Mouse (Mus musculus): Measurements from ENCODE around the gene Fam219b. TPM values are rescaled to one million over a fixed set of nuclear protein-coding genes. Genes with fewer than 3 reads are reported as not detected.

Fam219b gene
- polyA plus RNA-seq, 1 experiment from 2014 or later, result 13.6 TPM

- no peaks in the 10 kb centered on the region for H3K27me3 ChIP-seq (ENCODE audit: insufficient read depth, low read length)
- H3K9ac ChIP-seq (ENCODE audit: low read depth, low read length), result no peak overlapping the region
- no peaks in the 10 kb centered on the region for H3K4me1 ChIP-seq (replicated peaks; ENCODE audit: insufficient read depth, low read length)
- peaks cover 51% of the 10 kb centered on the region for H3K36me3 ChIP-seq (ENCODE audit: insufficient read depth, low read length)
- DNase-seq (ENCODE audit: low spot score) (no peak), ATAC-seq (replicated peaks; ENCODE audit: low FRiP score, low read depth) (no peak)
- H3K4me3 ChIP-seq (replicated peaks; ENCODE audit: low read depth, low read length), result no peak overlapping the region
- no peak for TF ChIP-seq CTCF (IDR thresholded peaks at IDR 0.05; ENCODE audit: low read depth)
- WGBS, result 82% methylated on average over 6 of the region's 6 CpGs
- no peaks in the 10 kb centered on the region for H3K9me3 ChIP-seq (replicated peaks; ENCODE audit: low read length)
- H3K4me2 ChIP-seq (ENCODE audit: low read length), result no peak overlapping the region
- H3K27ac ChIP-seq, result no peak overlapping the region
These were observed 40.0 kb downstream of the Fam219b start for GRCm38 (mm10) chr9:57577144-57577849.

GRCm38 (mm10) chr9:57584991-57585390, 47.7 kb downstream of the Fam219b start:
- Histone ChIP-seq H3K27ac (no peak overlapping the region), H3K4me1 (replicated peaks; ENCODE audit: insufficient read depth, low read length) (peaks cover 5% of the 10 kb centered on the region; the same call in 1 of the 2 replicates), H3K27me3 (ENCODE audit: insufficient read depth, low read length) (no peaks in the 10 kb centered on the region), H3K9me3 (replicated peaks; ENCODE audit: low read length) (no peaks in the 10 kb centered on the region), H3K4me2 (ENCODE audit: low read length) (no peak overlapping the region), H3K4me3 (replicated peaks; ENCODE audit: low read depth, low read length) (no peak overlapping the region), H3K9ac (ENCODE audit: low read depth, low read length) (no peak overlapping the region), H3K36me3 (ENCODE audit: insufficient read depth, low read length) (peaks cover 53% of the 10 kb centered on the region; the same call in 1 of the 2 replicates)
- TF ChIP-seq CTCF (IDR thresholded peaks at IDR 0.05; ENCODE audit: low read depth), result no peak
- WGBS, result 85% methylated on average over 3 of the region's 3 CpGs
- DNase-seq (ENCODE audit: low spot score) (no peak), ATAC-seq (replicated peaks; ENCODE audit: low FRiP score, low read depth) (no peak)

GRCm38 (mm10) chr9:57589224-57590126, 52.1 kb downstream of the Fam219b start, which contains the start of gene Ulk3:
Gene Ulk3, plus strand, starts transcription at chr9:57589452.
- ATAC-seq (replicated peaks; ENCODE audit: low FRiP score, low read depth) (peak; percentile 82), DNase-seq (ENCODE audit: low spot score) (peak; percentile 80)
- Histone ChIP-seq H3K4me3 (replicated peaks; ENCODE audit: low read depth, low read length) (peak within 1 kb of the TSS; percentile 76), H3K9me3 (replicated peaks; ENCODE audit: low read length) (no peaks in the 10 kb centered on the region), H3K9ac (ENCODE audit: low read depth, low read length) (peak within 1 kb of the TSS; percentile 72), H3K36me3 (ENCODE audit: insufficient read depth, low read length) (0 out of 2 replicates have a peak, but pooled peaks cover 19% of the 10 kb centered on the region), H3K27me3 (ENCODE audit: insufficient read depth, low read length) (no peaks in the 10 kb centered on the region), H3K4me2 (ENCODE audit: low read length) (peak within 1 kb of the TSS; percentile 93), H3K4me1 (replicated peaks; ENCODE audit: insufficient read depth, low read length) (peaks cover 8% of the 10 kb centered on the region; the same call in 1 of the 2 replicates), H3K27ac (peak within 1 kb of the TSS; percentile 90)
- TF ChIP-seq CTCF (IDR thresholded peaks at IDR 0.05; ENCODE audit: low read depth), result peak; percentile 43; the same call in 1 of the 2 replicates
- WGBS, result under 1% methylated on average over 58 of the region's 58 CpGs

- no peak overlapping the region for H3K4me2 ChIP-seq (ENCODE audit: low read length)
- no peak overlapping the region for H3K9ac ChIP-seq (ENCODE audit: low read depth, low read length)
- peak; percentile 60 for TF ChIP-seq CTCF (IDR thresholded peaks at IDR 0.05; ENCODE audit: low read depth)
- 44% methylated on average over 5 of the region's 5 CpGs for WGBS
- H3K4me3 ChIP-seq (replicated peaks; ENCODE audit: low read depth, low read length), result no peak overlapping the region
- no peaks in the 10 kb centered on the region for H3K9me3 ChIP-seq (replicated peaks; ENCODE audit: low read length)
- H3K36me3 ChIP-seq (ENCODE audit: insufficient read depth, low read length), result peaks cover 19% of the 10 kb centered on the region; the same call in 1 of the 2 replicates
- H3K4me1 ChIP-seq (replicated peaks; ENCODE audit: insufficient read depth, low read length), result peaks cover 8% of the 10 kb centered on the region; the same call in 1 of the 2 replicates
- no peak overlapping the region for H3K27ac ChIP-seq
- ATAC-seq (replicated peaks; ENCODE audit: low FRiP score, low read depth), result no peak
- H3K27me3 ChIP-seq (ENCODE audit: insufficient read depth, low read length), result no peaks in the 10 kb centered on the region
- peak; percentile 50 for DNase-seq (ENCODE audit: low spot score)
These were observed 53.4 kb downstream of the Fam219b start for GRCm38 (mm10) chr9:57590726-57591125.

Other genes with a start within 250 kb of the Fam219b start
- 29.6 and 34.8 TPM in 2 replicates for gene Ppcdc, start 97.4 kb upstream of the Fam219b start, polyA plus RNA-seq (2015; fragmentation: Nextera tagmentation; extraction: Ambion mirVana)
- 18.3 and 19.4 TPM in 2 replicates for gene Scamp5, start 69.5 kb upstream of the Fam219b start, polyA plus RNA-seq (2015; fragmentation: Nextera tagmentation; extraction: Ambion mirVana)
- gene Rpp25, start 33.5 kb upstream of the Fam219b start, polyA plus RNA-seq (2015; fragmentation: Nextera tagmentation; extraction: Ambion mirVana), result 3.8 and 4.2 TPM in 2 replicates
- gene Cox5a, start 16.3 kb upstream of the Fam219b start, polyA plus RNA-seq (2015; fragmentation: Nextera tagmentation; extraction: Ambion mirVana), result 1,314 and 1,348 TPM in 2 replicates
- 34.5 and 35.9 TPM in 2 replicates for gene Mpi, start 15.2 kb downstream of the Fam219b start, polyA plus RNA-seq (2015; fragmentation: Nextera tagmentation; extraction: Ambion mirVana)
- 100 and 104 TPM in 2 replicates for gene Scamp2, start 23.4 kb downstream of the Fam219b start, polyA plus RNA-seq (2015; fragmentation: Nextera tagmentation; extraction: Ambion mirVana)
- 8.0 and 8.4 TPM in 2 replicates for gene Ulk3, start 51.9 kb downstream of the Fam219b start, polyA plus RNA-seq (2015; fragmentation: Nextera tagmentation; extraction: Ambion mirVana)
- gene Cplx3, start 68.8 kb downstream of the Fam219b start, polyA plus RNA-seq (2015; fragmentation: Nextera tagmentation; extraction: Ambion mirVana), result 0.04 TPM in 1 of 2 replicates, not detected in the other
- not detected in 2 replicates for gene Lman1l, start 83.2 kb downstream of the Fam219b start, polyA plus RNA-seq (2015; fragmentation: Nextera tagmentation; extraction: Ambion mirVana)
- gene Csk, start 116.1 kb downstream of the Fam219b start, polyA plus RNA-seq (2015; fragmentation: Nextera tagmentation; extraction: Ambion mirVana), result 23.9 and 25.2 TPM in 2 replicates
- not detected in 2 replicates for gene Cyp1a2, start 146.2 kb downstream of the Fam219b start, polyA plus RNA-seq (2015; fragmentation: Nextera tagmentation; extraction: Ambion mirVana)
- gene Cyp1a1, start 150.4 kb downstream of the Fam219b start, polyA plus RNA-seq (2015; fragmentation: Nextera tagmentation; extraction: Ambion mirVana), result 0.29 and 0.34 TPM in 2 replicates
- 23.1 and 26.4 TPM in 2 replicates for gene Edc3, start 171.0 kb downstream of the Fam219b start, polyA plus RNA-seq (2015; fragmentation: Nextera tagmentation; extraction: Ambion mirVana)
- 50.3 and 51.7 TPM in 2 replicates for gene Clk3, start 228.3 kb downstream of the Fam219b start, polyA plus RNA-seq (2015; fragmentation: Nextera tagmentation; extraction: Ambion mirVana)